In genomic region chr5:45103763-45104428, GRCm38 (mm10) we compare ENCODE assay signal across 15 mouse cellular contexts.
DNase-seq lines count a peak whose midpoint lies in the region; ATAC-seq and TF ChIP-seq lines count a peak whose summit lies in the region.
"Had no signal": no experiment of that assay in that cellular context is flagged by ENCODE, and none has a peak within 500 bp of the region (broad histone marks: within the 10 kb centered on the region; RNA-seq: fewer than 3 reads in every experiment).

No protein-coding gene starts in this region.

- peak overlapping the region; percentile 6; the same call in 1 of the 2 replicates for H3K27ac ChIP-seq in hindbrain, embryonic 14.5 days
- H3K27ac ChIP-seq in hindbrain, embryonic 12.5 days, result no peak overlapping the region
- peak overlapping the region; percentile 78 for H3K27ac ChIP-seq in midbrain, embryonic 15.5 days
- H3K27ac ChIP-seq in midbrain, embryonic 11.5 days (ENCODE audit: low read depth, low read length), result no peak overlapping the region
- H3K27ac ChIP-seq: limb, embryonic 12.5 days; liver, embryonic 15.5 days had no signal

- H3K9ac ChIP-seq in hindbrain, embryonic 14.5 days, result no peak overlapping the region
- H3K9ac ChIP-seq in hindbrain, embryonic 12.5 days, result no peak overlapping the region
- H3K9ac ChIP-seq in midbrain, embryonic 15.5 days, result no peak overlapping the region
- no peak overlapping the region for H3K9ac ChIP-seq in midbrain, embryonic 11.5 days (ENCODE audit: low read length)
- H3K9ac ChIP-seq: limb, embryonic 12.5 days; liver, embryonic 15.5 days had no signal

- peak; percentile 26 to 33 for DNase-seq in cerebellum, postnatal 10 days
- no peak for DNase-seq in cerebellum, adult 18-20 months
- no peak for DNase-seq in hindbrain, embryonic 14.5 days (ENCODE audit: low spot score)
- DNase-seq in midbrain, embryonic 11.5 days (ENCODE audit: low spot score, missing footprints), result no peak
- DNase-seq in retina, postnatal 1 day, result no peak
- DNase-seq: adrenal gland, adult 8-10 months; gastrocnemius, postnatal 36 days; lung, postnatal 36 days had no signal

- no peak overlapping the region for H3K4me2 ChIP-seq in hindbrain, embryonic 14.5 days (replicated peaks)
- H3K4me2 ChIP-seq in hindbrain, embryonic 12.5 days (replicated peaks), result no peak overlapping the region
- H3K4me2 ChIP-seq in midbrain, embryonic 15.5 days, result no peak overlapping the region
- H3K4me2 ChIP-seq in midbrain, embryonic 11.5 days, result no peak overlapping the region
- H3K4me2 ChIP-seq in myocyte (ENCODE audit: low read depth), result peak overlapping the region; percentile 72
- H3K4me2 ChIP-seq: limb, embryonic 12.5 days; liver, embryonic 15.5 days had no signal

- H3K4me3 ChIP-seq in hindbrain, embryonic 14.5 days (replicated peaks; ENCODE audit: low read length), result no peak overlapping the region
- H3K4me3 ChIP-seq in hindbrain, embryonic 12.5 days, result no peak overlapping the region
- H3K4me3 ChIP-seq in midbrain, embryonic 15.5 days, result no peak overlapping the region
- no peak overlapping the region for H3K4me3 ChIP-seq in midbrain, embryonic 11.5 days (ENCODE audit: low read depth, low read length)
- no peak overlapping the region for H3K4me3 ChIP-seq in myocyte
- H3K4me3 ChIP-seq: limb, embryonic 12.5 days; liver, embryonic 15.5 days had no signal

- no peak overlapping the region for H3ac ChIP-seq in myocyte (ENCODE audit: control insufficient read depth, insufficient read length)

- H3K9me3 ChIP-seq in hindbrain, embryonic 14.5 days (ENCODE audit: control insufficient read depth, low read length), result no peaks in the 10 kb centered on the region
- no peaks in the 10 kb centered on the region for H3K9me3 ChIP-seq in hindbrain, embryonic 12.5 days (replicated peaks)
- H3K9me3 ChIP-seq in midbrain, embryonic 15.5 days, result no peaks in the 10 kb centered on the region
- H3K9me3 ChIP-seq in midbrain, embryonic 11.5 days (ENCODE audit: control insufficient read depth, low read length), result no peaks in the 10 kb centered on the region
- H3K9me3 ChIP-seq: limb, embryonic 12.5 days; liver, embryonic 15.5 days had no signal

- TF ChIP-seq POLR2A in myocyte (IDR thresholded peaks at IDR 0.05; ENCODE audit: insufficient read length, low read depth), result no peak

- H3K4me1 ChIP-seq in hindbrain, embryonic 14.5 days (replicated peaks; ENCODE audit: control insufficient read depth, insufficient read depth, low read length), result peaks cover 42% of the 10 kb centered on the region
- H3K4me1 ChIP-seq in hindbrain, embryonic 12.5 days, result peaks cover 28% of the 10 kb centered on the region
- peaks cover 38% of the 10 kb centered on the region for H3K4me1 ChIP-seq in midbrain, embryonic 15.5 days
- 0 out of 2 replicates have a peak, but pooled peaks cover 3% of the 10 kb centered on the region for H3K4me1 ChIP-seq in midbrain, embryonic 11.5 days (ENCODE audit: control insufficient read depth, insufficient read depth, low read length)
- H3K4me1 ChIP-seq: liver, embryonic 15.5 days had no signal

- H3K27me3 ChIP-seq in hindbrain, embryonic 14.5 days (ENCODE audit: control insufficient read depth, insufficient read depth, low read length), result no peaks in the 10 kb centered on the region
- no peaks in the 10 kb centered on the region for H3K27me3 ChIP-seq in hindbrain, embryonic 12.5 days
- H3K27me3 ChIP-seq in midbrain, embryonic 15.5 days (replicated peaks), result no peaks in the 10 kb centered on the region
- H3K27me3 ChIP-seq in midbrain, embryonic 11.5 days (ENCODE audit: control insufficient read depth, insufficient read depth, low read length), result no peaks in the 10 kb centered on the region
- H3K27me3 ChIP-seq in myocyte (ENCODE audit: control insufficient read depth, insufficient read depth, insufficient read length), result no peaks in the 10 kb centered on the region
- H3K27me3 ChIP-seq: limb, embryonic 12.5 days; liver, embryonic 15.5 days had no signal

- H3K36me3 ChIP-seq in hindbrain, embryonic 14.5 days (replicated peaks; ENCODE audit: control insufficient read depth, insufficient read depth), result no peaks in the 10 kb centered on the region
- H3K36me3 ChIP-seq in hindbrain, embryonic 12.5 days, result no peaks in the 10 kb centered on the region
- H3K36me3 ChIP-seq in midbrain, embryonic 15.5 days (replicated peaks), result no peaks in the 10 kb centered on the region
- no peaks in the 10 kb centered on the region for H3K36me3 ChIP-seq in midbrain, embryonic 11.5 days (ENCODE audit: control insufficient read depth, insufficient read depth, low read length)
- no peaks in the 10 kb centered on the region for H3K36me3 ChIP-seq in myocyte (ENCODE audit: control insufficient read depth, insufficient read depth)
- H3K36me3 ChIP-seq: limb, embryonic 12.5 days; liver, embryonic 15.5 days had no signal

- no peak for ATAC-seq in hindbrain, embryonic 14.5 days (ENCODE audit: low FRiP score)
- no peak for ATAC-seq in hindbrain, embryonic 12.5 days (ENCODE audit: low FRiP score)
- 0 out of 2 replicates have a peak, but pooled peaks have one; percentile 15 for ATAC-seq in midbrain, embryonic 15.5 days (replicated peaks)
- ATAC-seq in midbrain, embryonic 11.5 days (ENCODE audit: low FRiP score), result no peak
- ATAC-seq: intestine, embryonic 16.5 days; Patski had no signal

- 80% methylated on average over 6 of the region's 6 CpGs for WGBS in hindbrain, embryonic 14.5 days
- WGBS in hindbrain, embryonic 12.5 days, result 75% methylated on average over 6 of the region's 6 CpGs
- WGBS in midbrain, embryonic 15.5 days, result 70% methylated on average over 6 of the region's 6 CpGs
- WGBS in midbrain, embryonic 11.5 days, result 89% methylated on average over 6 of the region's 6 CpGs

- no peaks in the 10 kb centered on the region for H3K79me2 ChIP-seq in myocyte (ENCODE audit: control insufficient read depth, insufficient read depth)

TF ChIP-seq in myocyte, 11 proteins besides CTCF, POLR2A, EP300 and RAD21:
- TF ChIP-seq MYOG (IDR thresholded peaks at IDR 0.05; ENCODE audit: control insufficient read depth in 1 of 3, insufficient read depth in 1 of 3, insufficient read length in 2 of 3, low read depth in 2 of 3) (no peak), MAX (IDR thresholded peaks at IDR 0.05; ENCODE audit: low read depth) (no peak)

Comparison
In these comparisons a context has a peak if more than half of its experiments do, and no peak if none do; other contexts are left out.
1. DNase-seq: peak in cerebellum, postnatal 10 days (2 of 2); none in cerebellum, adult 18-20 months (0 of 2), hindbrain, embryonic 14.5 days (single experiment), midbrain, embryonic 11.5 days (single experiment) and retina, postnatal 1 day (single experiment).
2. H3K27ac ChIP-seq: peak in hindbrain, embryonic 14.5 days (single experiment) and midbrain, embryonic 15.5 days (single experiment); none in hindbrain, embryonic 12.5 days (single experiment) and midbrain, embryonic 11.5 days (single experiment).